Mouse (Mus musculus): Measurements from ENCODE around the gene Tcp11l2. TPM values are rescaled to one million over a fixed set of nuclear protein-coding genes. Genes with fewer than 3 reads are reported as not detected.

Gene Tcp11l2
- polyA plus RNA-seq (2017; shearing (Covaris generic)): 100 to 1,000 TPM; 145 to 176 TPM

GRCm38 (mm10) chr10:84576395-84577070, at the start of gene Tcp11l2:
Gene Tcp11l2, plus strand, starts transcription at chr10:84576626.

GRCm38 (mm10) chr10:84533912-84534671, 42.3 kb upstream of the Tcp11l2 start, which contains the start of gene Ckap4:
Gene Ckap4, minus strand, starts transcription at chr10:84534062.

GRCm38 (mm10) chr10:84621826-84622790, 45.7 kb downstream of the Tcp11l2 start, which contains the start of gene Polr3b:
Gene Polr3b, plus strand, starts transcription at chr10:84622292.

Other genes starting within 250 kb of the Tcp11l2 start
- gene Nuak1, start 136.0 kb upstream of the Tcp11l2 start, polyA plus RNA-seq (2017; shearing (Covaris generic)): under 1 TPM in 1 of 2 experiments, not detected in 1; 0.86 TPM
- 1 to 10 TPM in 1 of 2 experiments, under 1 TPM in 1; 0.82 to 2.7 TPM for gene Ckap4, start 42.6 kb upstream of the Tcp11l2 start, polyA plus RNA-seq (2017; shearing (Covaris generic))
- gene Polr3b, start 45.7 kb downstream of the Tcp11l2 start, polyA plus RNA-seq (2017; shearing (Covaris generic)): 10 to 100 TPM; 21.7 to 33.8 TPM
- gene Rfx4, start 179.4 kb downstream of the Tcp11l2 start, polyA plus RNA-seq (2017; shearing (Covaris generic)): under 1 TPM; 0.06 to 0.77 TPM

Data from inflammation-experienced regulatory T-cells (primary cell).